7 mouse cellular contexts compared by ENCODE assay signal in the genomic region with DNA sequence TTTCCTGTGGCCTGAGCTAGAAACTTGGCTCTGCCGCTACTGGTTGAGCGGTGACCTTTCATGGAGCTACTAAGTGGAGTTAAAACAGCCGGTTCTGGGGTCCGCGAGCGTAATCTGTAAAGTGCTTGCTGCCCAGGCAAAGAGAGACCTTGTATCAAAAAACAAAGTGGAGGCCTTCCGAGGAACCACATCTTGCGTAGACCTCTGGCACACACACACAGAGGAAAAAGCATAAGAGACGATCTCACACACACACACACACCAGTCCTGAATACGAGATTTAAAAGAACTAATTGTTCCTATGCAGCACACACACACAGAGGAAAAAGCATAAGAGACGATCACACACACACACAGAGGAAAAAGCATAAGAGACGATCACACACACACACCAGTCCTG. TPM values are rescaled to one million over a fixed set of nuclear protein-coding genes. Genes with fewer than 3 reads are reported as not detected.
A peak's percentile ranks its signal among the peaks of the same experiment; 100 is the strongest.
DNase-seq lines count a peak whose midpoint lies in the region; ATAC-seq lines count a peak whose summit lies in the region.

No protein-coding gene starts in this region.

- ATAC-seq in megakaryocyte, adult 5-6 weeks (ENCODE audit: poor library complexity, severe bottlenecking), result no peak
- peak; percentile 4; the same call in 1 of the 2 replicates for ATAC-seq in erythroid progenitor cell, adult 5-6 weeks (replicated peaks; ENCODE audit: low FRiP score, poor library complexity, severe bottlenecking)
- ATAC-seq in limb, embryonic 13.5 days (ENCODE audit: low FRiP score, low read depth), result peak; percentile 30
- ATAC-seq in stomach, embryonic 14.5 days (ENCODE audit: insufficient number of reproducible peaks, insufficient read depth, low FRiP score, low read depth), result no peak
- ATAC-seq in inflammation-experienced regulatory T-cells, adult 6 months, result no peak

- DNase-seq in ovary, postnatal 10 days (ENCODE audit: low spot score), result no peak

- peaks cover 62% of the 10 kb centered on the region for H3K4me1 ChIP-seq in megakaryocyte, embryonic 14.5 days
- H3K4me1 ChIP-seq in limb, embryonic 13.5 days, result peaks cover 18% of the 10 kb centered on the region
- H3K4me1 ChIP-seq in stomach, embryonic 14.5 days (ENCODE audit: control insufficient read depth, insufficient read depth, low read length), result peaks cover 10% of the 10 kb centered on the region

- WGBS in limb, embryonic 13.5 days, result 30% methylated on average over 12 of the region's 12 CpGs
- WGBS in stomach, embryonic 14.5 days, result 22% methylated on average over 12 of the region's 12 CpGs

- peaks cover 4% of the 10 kb centered on the region for H3K36me3 ChIP-seq in megakaryocyte, embryonic 14.5 days (replicated peaks; ENCODE audit: low read length)
- H3K36me3 ChIP-seq in limb, embryonic 13.5 days, result no peaks in the 10 kb centered on the region; the same call in 1 of the 2 replicates
- H3K36me3 ChIP-seq in stomach, embryonic 14.5 days (ENCODE audit: control insufficient read depth, insufficient read depth, low read length), result no peaks in the 10 kb centered on the region

- peak overlapping the region; percentile 88; the same call in 1 of the 2 replicates for H3K27ac ChIP-seq in limb, embryonic 13.5 days
- H3K27ac ChIP-seq in stomach, embryonic 14.5 days (ENCODE audit: low read length), result peak overlapping the region; percentile 76; the same call in 1 of the 2 replicates

- peak overlapping the region; percentile 77 for H3K4me2 ChIP-seq in limb, embryonic 13.5 days (replicated peaks)
- peak overlapping the region; percentile 65 for H3K4me2 ChIP-seq in stomach, embryonic 14.5 days (replicated peaks; ENCODE audit: low read depth, low read length)

- H3K4me3 ChIP-seq in megakaryocyte, embryonic 14.5 days (replicated peaks), result peak overlapping the region; percentile 93
- peak overlapping the region; percentile 56 for H3K4me3 ChIP-seq in limb, embryonic 13.5 days
- H3K4me3 ChIP-seq in stomach, embryonic 14.5 days (ENCODE audit: low read depth, low read length), result peak overlapping the region; percentile 61

- no peaks in the 10 kb centered on the region for H3K9me3 ChIP-seq in megakaryocyte, embryonic 14.5 days
- H3K9me3 ChIP-seq in limb, embryonic 13.5 days, result no peaks in the 10 kb centered on the region
- H3K9me3 ChIP-seq in stomach, embryonic 14.5 days (ENCODE audit: control insufficient read depth, low read depth, low read length), result no peaks in the 10 kb centered on the region

- H3K27me3 ChIP-seq in megakaryocyte, embryonic 14.5 days (replicated peaks), result no peaks in the 10 kb centered on the region
- no peaks in the 10 kb centered on the region for H3K27me3 ChIP-seq in limb, embryonic 13.5 days
- no peaks in the 10 kb centered on the region for H3K27me3 ChIP-seq in stomach, embryonic 14.5 days (ENCODE audit: control insufficient read depth, insufficient read depth, low read length)

- peak overlapping the region; percentile 71 for H3K9ac ChIP-seq in limb, embryonic 13.5 days
- H3K9ac ChIP-seq in stomach, embryonic 14.5 days (replicated peaks; ENCODE audit: low read depth, low read length), result peak overlapping the region; percentile 58; the same call in 1 of the 2 replicates

RNA-seq across cellular contexts. Expression of gene Nsmce1, which starts 0.4 kb away (rescaled TPM):
- polyA plus RNA-seq in megakaryocyte, embryonic 14.5 days (2012; ENCODE audit: insufficient read depth, low replicate concordance), result 6.5 and 12.8 TPM in 2 replicates
- 62.5 and 74.2 TPM in 2 replicates for total RNA-seq in megakaryocyte, adult 5-6 weeks (2015)
- 73.6 and 73.8 TPM in 2 replicates for total RNA-seq in megakaryocyte, adult 5-6 weeks (2017)
- total RNA-seq in erythroid progenitor cell, adult 5-6 weeks (2015; ENCODE audit: low replicate concordance), result 36.9 and 58.7 TPM in 2 replicates
- 51.3 and 53.6 TPM in 2 replicates for total RNA-seq in erythroid progenitor cell, adult 5-6 weeks (2017; ENCODE audit: low replicate concordance)
- polyA plus RNA-seq in limb, embryonic 13.5 days (2015; fragmentation: Nextera tagmentation; extraction: Ambion mirVana), result 121 and 122 TPM in 2 replicates
- polyA plus RNA-seq in stomach, embryonic 14.5 days (2014; fragmentation: Nextera tagmentation; extraction: Ambion mirVana), result 133 and 140 TPM in 2 replicates
- polyA plus RNA-seq in inflammation-experienced regulatory T-cells, adult 6 months (2017; shearing (Covaris generic)), result 100 to 1,000 TPM in 1 of 3 experiments, 10 to 100 TPM in 2; 87.0 to 103 (median 99.4) TPM

RNA-seq across cellular contexts. Expression of gene Kdm8, which starts 47.3 kb away (rescaled TPM):
- 0.54 and 2.6 TPM in 2 replicates for polyA plus RNA-seq in megakaryocyte, embryonic 14.5 days (2012; ENCODE audit: insufficient read depth, low replicate concordance)
- 2.0 and 2.9 TPM in 2 replicates for total RNA-seq in megakaryocyte, adult 5-6 weeks (2015)
- total RNA-seq in megakaryocyte, adult 5-6 weeks (2017), result 2.8 and 6.5 TPM in 2 replicates
- 1.3 and 2.2 TPM in 2 replicates for total RNA-seq in erythroid progenitor cell, adult 5-6 weeks (2015; ENCODE audit: low replicate concordance)
- total RNA-seq in erythroid progenitor cell, adult 5-6 weeks (2017; ENCODE audit: low replicate concordance), result 1.3 and 3.9 TPM in 2 replicates
- polyA plus RNA-seq in limb, embryonic 13.5 days (2015; fragmentation: Nextera tagmentation; extraction: Ambion mirVana), result 11.1 and 12.5 TPM in 2 replicates
- polyA plus RNA-seq in stomach, embryonic 14.5 days (2014; fragmentation: Nextera tagmentation; extraction: Ambion mirVana), result 9.9 and 10.2 TPM in 2 replicates
- 1 to 10 TPM; 2.4 to 7.3 (median 4.5) TPM for polyA plus RNA-seq in inflammation-experienced regulatory T-cells, adult 6 months (2017; shearing (Covaris generic))

Comparison
In these comparisons a context has a peak if more than half of its experiments do, and no peak if none do; other contexts are left out.
1. ATAC-seq: peak in erythroid progenitor cell, adult 5-6 weeks (single experiment) and limb, embryonic 13.5 days (single experiment); none in megakaryocyte, adult 5-6 weeks (single experiment), stomach, embryonic 14.5 days (single experiment) and inflammation-experienced regulatory T-cells, adult 6 months (single experiment).
2. Peak in every context shown above with its lines, with median percentiles within 50 percentile points of each other: H3K4me3 ChIP-seq.